ENCODE assay signal across 8 mouse cellular contexts in the genomic region with DNA sequence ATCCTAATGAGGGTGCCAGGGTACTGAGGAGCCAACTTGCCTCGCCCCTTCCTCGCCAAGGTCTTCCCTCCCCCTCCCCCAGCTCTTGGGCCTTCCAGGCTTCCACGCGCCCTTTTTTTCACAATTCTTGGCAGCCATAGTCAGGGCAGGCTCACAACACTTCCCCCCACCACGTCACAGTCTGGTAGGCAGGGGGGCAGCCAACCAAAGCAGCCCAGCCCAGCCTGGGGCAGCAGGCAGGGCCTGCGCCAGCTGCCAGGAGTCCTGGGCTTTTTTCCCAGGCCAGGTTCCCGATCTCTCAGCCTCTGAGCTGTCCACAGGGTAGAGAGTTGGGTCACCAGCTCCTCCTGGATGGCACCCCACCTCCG. TPM values are rescaled to one million over a fixed set of nuclear protein-coding genes. Genes with fewer than 3 reads are reported as not detected.
DNase-seq lines count a peak whose midpoint lies in the region; ATAC-seq and TF ChIP-seq lines count a peak whose summit lies in the region.

No protein-coding gene starts in this region.

- no peak for TF ChIP-seq CTCF in liver, postnatal 0 days (IDR thresholded peaks at IDR 0.05; ENCODE audit: low read depth)

- intact Hi-C loops in left cerebral cortex, postnatal 10 days (cut with DNase I), result no loop called here

- peak; percentile 33; the same call in 1 of the 2 replicates for ATAC-seq in heart, embryonic 15.5 days (replicated peaks; ENCODE audit: insufficient number of reproducible peaks, insufficient read depth, low FRiP score, low read depth)
- ATAC-seq in midbrain, embryonic 11.5 days (ENCODE audit: low FRiP score), result peak; percentile 38
- no peak for ATAC-seq in liver, postnatal 0 days

- WGBS in heart, embryonic 15.5 days, result 70% methylated on average over 8 of the region's 8 CpGs
- 32% methylated on average over 8 of the region's 8 CpGs for WGBS in midbrain, embryonic 11.5 days
- 67% methylated on average over 8 of the region's 8 CpGs for WGBS in liver, postnatal 0 days (ENCODE audit: insufficient replicate concordance)

- TF ChIP-seq EP300 in liver, postnatal 0 days (IDR thresholded peaks at IDR 0.05; ENCODE audit: low read depth), result no peak

- H3K27ac ChIP-seq in heart, embryonic 15.5 days, result peak overlapping the region; percentile 53
- peak overlapping the region; percentile 98 for H3K27ac ChIP-seq in midbrain, embryonic 11.5 days (ENCODE audit: low read depth, low read length)
- no peak overlapping the region for H3K27ac ChIP-seq in liver, postnatal 0 days (ENCODE audit: low read depth)

- H3K27me3 ChIP-seq in heart, embryonic 15.5 days, result peaks cover 15% of the 10 kb centered on the region
- peaks cover 3% of the 10 kb centered on the region; the same call in 1 of the 2 replicates for H3K27me3 ChIP-seq in midbrain, embryonic 11.5 days (ENCODE audit: control insufficient read depth, insufficient read depth, low read length)
- H3K27me3 ChIP-seq in liver, postnatal 0 days (ENCODE audit: insufficient read depth, low read length), result peaks cover 22% of the 10 kb centered on the region

- H3K36me3 ChIP-seq in heart, embryonic 15.5 days, result no peaks in the 10 kb centered on the region
- H3K36me3 ChIP-seq in midbrain, embryonic 11.5 days (ENCODE audit: control insufficient read depth, insufficient read depth, low read length), result peaks cover 38% of the 10 kb centered on the region
- H3K36me3 ChIP-seq in liver, postnatal 0 days (replicated peaks; ENCODE audit: insufficient read depth, low read length), result no peaks in the 10 kb centered on the region

- H3K4me2 ChIP-seq in heart, embryonic 15.5 days, result no peak overlapping the region
- H3K4me2 ChIP-seq in midbrain, embryonic 11.5 days, result peak overlapping the region; percentile 88
- no peak overlapping the region for H3K4me2 ChIP-seq in liver, postnatal 0 days (ENCODE audit: low read depth, low read length)

- no peak overlapping the region for H3K4me3 ChIP-seq in heart, embryonic 15.5 days
- peak overlapping the region; percentile 42 for H3K4me3 ChIP-seq in midbrain, embryonic 11.5 days (ENCODE audit: low read depth, low read length)
- no peak overlapping the region for H3K4me3 ChIP-seq in liver, postnatal 0 days (ENCODE audit: low read depth, low read length)

- H3K4me1 ChIP-seq in heart, embryonic 15.5 days (replicated peaks), result peaks cover 21% of the 10 kb centered on the region
- peaks cover 47% of the 10 kb centered on the region for H3K4me1 ChIP-seq in midbrain, embryonic 11.5 days (ENCODE audit: control insufficient read depth, insufficient read depth, low read length)
- H3K4me1 ChIP-seq in liver, postnatal 0 days (ENCODE audit: insufficient read depth), result peaks cover 9% of the 10 kb centered on the region; the same call in 1 of the 2 replicates

- H3K9me3 ChIP-seq in heart, embryonic 15.5 days (replicated peaks), result no peaks in the 10 kb centered on the region
- peaks cover 20% of the 10 kb centered on the region for H3K9me3 ChIP-seq in midbrain, embryonic 11.5 days (ENCODE audit: control insufficient read depth, low read length)
- peaks cover 16% of the 10 kb centered on the region for H3K9me3 ChIP-seq in liver, postnatal 0 days (ENCODE audit: low read length)

- H3K9ac ChIP-seq in heart, embryonic 15.5 days, result no peak overlapping the region
- peak overlapping the region; percentile 94 for H3K9ac ChIP-seq in midbrain, embryonic 11.5 days (ENCODE audit: low read length)
- no peak overlapping the region for H3K9ac ChIP-seq in liver, postnatal 0 days (replicated peaks)

- DNase-seq in left cerebral cortex, postnatal 10 days (ENCODE audit: extremely low spot score in 1 of 2, low spot score in 2 of 2), result peak; percentile 57 to 63
- no peak for DNase-seq in left cerebral cortex, adult 11 months (ENCODE audit: low spot score)
- peak; percentile 94 to 96 for DNase-seq in cerebellum, postnatal 10 days
- DNase-seq in kidney, postnatal 14 days, result peak; percentile 92
- no peak for DNase-seq in midbrain, embryonic 11.5 days (ENCODE audit: low spot score, missing footprints)
- DNase-seq in liver, postnatal 0 days, result no peak
- DNase-seq in gastrocnemius, postnatal 10 days, result no peak

RNA-seq across cellular contexts. Expression of a gene that starts 3.6 kb away (rescaled TPM):
- 100 to 1,000 TPM; 168 to 169 TPM for total RNA-seq in left cerebral cortex, postnatal 10 days (2021)
- 2.4 and 3.6 TPM in 2 replicates for polyA plus RNA-seq in heart, embryonic 15.5 days (2015; fragmentation: Nextera tagmentation; extraction: Ambion mirVana)
- 61.9 and 65.2 TPM in 2 replicates for polyA plus RNA-seq in midbrain, embryonic 11.5 days (2014; fragmentation: Nextera tagmentation; extraction: Ambion mirVana)
- polyA plus RNA-seq in liver, postnatal 0 days (2015; fragmentation: Nextera tagmentation; extraction: Ambion mirVana), result 0.18 and 0.30 TPM in 2 replicates
- 1 to 10 TPM; 2.9 to 4.3 TPM for total RNA-seq in gastrocnemius, postnatal 10 days (2021)

RNA-seq across cellular contexts. Expression of a gene that starts 28.1 kb away (rescaled TPM):
- 1 to 10 TPM; 6.9 to 10.0 TPM for total RNA-seq in left cerebral cortex, postnatal 10 days (2021)
- polyA plus RNA-seq in heart, embryonic 15.5 days (2015; fragmentation: Nextera tagmentation; extraction: Ambion mirVana), result 17.1 and 23.1 TPM in 2 replicates
- polyA plus RNA-seq in midbrain, embryonic 11.5 days (2014; fragmentation: Nextera tagmentation; extraction: Ambion mirVana), result 59.3 and 68.1 TPM in 2 replicates
- polyA plus RNA-seq in liver, postnatal 0 days (2015; fragmentation: Nextera tagmentation; extraction: Ambion mirVana), result 5.6 and 7.8 TPM in 2 replicates
- 1 to 10 TPM; 2.3 to 3.0 TPM for total RNA-seq in gastrocnemius, postnatal 10 days (2021)

RNA-seq across cellular contexts. Expression of a gene that starts 33.3 kb away (rescaled TPM):
- total RNA-seq in left cerebral cortex, postnatal 10 days (2021), result 100 to 1,000 TPM; 212 to 216 TPM
- 79.7 and 80.9 TPM in 2 replicates for polyA plus RNA-seq in heart, embryonic 15.5 days (2015; fragmentation: Nextera tagmentation; extraction: Ambion mirVana)
- 196 and 213 TPM in 2 replicates for polyA plus RNA-seq in midbrain, embryonic 11.5 days (2014; fragmentation: Nextera tagmentation; extraction: Ambion mirVana)
- 39.0 and 41.7 TPM in 2 replicates for polyA plus RNA-seq in liver, postnatal 0 days (2015; fragmentation: Nextera tagmentation; extraction: Ambion mirVana)
- total RNA-seq in gastrocnemius, postnatal 10 days (2021), result 100 to 1,000 TPM; 109 to 111 TPM

RNA-seq across cellular contexts. Expression of a gene that starts 47.0 kb away (rescaled TPM):
- not detected for total RNA-seq in left cerebral cortex, postnatal 10 days (2021)
- 41.5 and 48.0 TPM in 2 replicates for polyA plus RNA-seq in heart, embryonic 15.5 days (2015; fragmentation: Nextera tagmentation; extraction: Ambion mirVana)
- 0.12 TPM in 1 of 2 replicates, not detected in the other for polyA plus RNA-seq in midbrain, embryonic 11.5 days (2014; fragmentation: Nextera tagmentation; extraction: Ambion mirVana)
- 0.49 and 0.76 TPM in 2 replicates for polyA plus RNA-seq in liver, postnatal 0 days (2015; fragmentation: Nextera tagmentation; extraction: Ambion mirVana)
- total RNA-seq in gastrocnemius, postnatal 10 days (2021), result not detected

Comparison
In these comparisons a context has a peak if more than half of its experiments do, and no peak if none do; other contexts are left out.
1. DNase-seq: peak in left cerebral cortex, postnatal 10 days (2 of 2), cerebellum, postnatal 10 days (2 of 2) and kidney, postnatal 14 days (single experiment); none in left cerebral cortex, adult 11 months (single experiment), midbrain, embryonic 11.5 days (single experiment), liver, postnatal 0 days (single experiment) and gastrocnemius, postnatal 10 days (single experiment).
2. RNA of a gene that starts 3.6 kb away (polyA plus RNA-seq): 61.9 to 65.2 TPM in midbrain, embryonic 11.5 days; 2.4 to 3.6 TPM in heart, embryonic 15.5 days and 0.18 to 0.30 TPM in liver, postnatal 0 days; every median in the first group is over 10 times any median in the second.